Mouse (Mus musculus) gonadal fat pad, adult 2 months (tissue): Measurements from ENCODE around the gene A830005F24Rik. TPM values are rescaled to one million over a fixed set of nuclear protein-coding genes. Genes with fewer than 3 reads are reported as not detected.
"Not testable (repeated sequence)": the region's sequence is repeated elsewhere in the genome, so short reads cannot be mapped to it uniquely, and the experiment has no call there.

Source experiments
- DNase-seq: peaks from one replicate; pipeline ENCODE4 v3.0.0-alpha.2; 2012; ENCODE audit warnings: low read depth
- polyA plus RNA-seq: library from polyadenylated mRNA; depleted of rRNA; stranded (reverse); fragments of >200 nt; gene quantifications from 2 replicates; pipeline ENCODE4 v1.2.3, GENCODE M21; 2012; rRNA removed

The A830005F24Rik gene
- not detected in 2 replicates for polyA plus RNA-seq

- DNase-seq = no peak
Measured at GRCm38 (mm10) chr13:48513003-48513929, at the start of gene A830005F24Rik, which contains the start of gene Zfp169. TSS of gene A830005F24Rik (plus strand) at chr13:48513570. TSS of gene Zfp169 (minus strand) at chr13:48513451.

- no peak for DNase-seq
Measured at GRCm38 (mm10) chr13:48464170-48464569, 49.2 kb upstream of the A830005F24Rik start.

- no peak for DNase-seq
Measured at GRCm38 (mm10) chr13:48466186-48466585, 47.2 kb upstream of the A830005F24Rik start.

- DNase-seq = no peak
Measured at GRCm38 (mm10) chr13:48468656-48469180, 44.7 kb upstream of the A830005F24Rik start.

- no peak for DNase-seq
Measured at GRCm38 (mm10) chr13:48483606-48484005, 29.8 kb upstream of the A830005F24Rik start.

- DNase-seq = no peak
Measured at GRCm38 (mm10) chr13:48490396-48491182, 22.8 kb upstream of the A830005F24Rik start.

GRCm38 (mm10) chr13:48493183-48493582, 20.2 kb upstream of the A830005F24Rik start:
- DNase-seq = no peak

GRCm38 (mm10) chr13:48497693-48498221, 15.6 kb upstream of the A830005F24Rik start:
- DNase-seq = no peak

- no peak for DNase-seq
Measured at GRCm38 (mm10) chr13:48498676-48499075, 14.7 kb upstream of the A830005F24Rik start.

- no peak for DNase-seq
Measured at GRCm38 (mm10) chr13:48502422-48502821, 10.9 kb upstream of the A830005F24Rik start.

GRCm38 (mm10) chr13:48508661-48509060, 4.7 kb upstream of the A830005F24Rik start:
- DNase-seq = no peak

- DNase-seq = no peak
Measured at GRCm38 (mm10) chr13:48515861-48516260, 2.5 kb downstream of the A830005F24Rik start.

- DNase-seq = not testable (repeated sequence)
Measured at GRCm38 (mm10) chr13:48519122-48519521, 5.8 kb downstream of the A830005F24Rik start.

- no peak for DNase-seq
Measured at GRCm38 (mm10) chr13:48525745-48526144, 12.4 kb downstream of the A830005F24Rik start.

GRCm38 (mm10) chr13:48528123-48528871, 14.9 kb downstream of the A830005F24Rik start:
- no peak for DNase-seq

- DNase-seq = no peak
Measured at GRCm38 (mm10) chr13:48529028-48529427, 15.7 kb downstream of the A830005F24Rik start.

- DNase-seq = no peak
Measured at GRCm38 (mm10) chr13:48530685-48531084, 17.3 kb downstream of the A830005F24Rik start.

- no peak for DNase-seq
Measured at GRCm38 (mm10) chr13:48531448-48531847, 18.1 kb downstream of the A830005F24Rik start.

- no peak for DNase-seq
Measured at GRCm38 (mm10) chr13:48533441-48533840, 20.1 kb downstream of the A830005F24Rik start.

GRCm38 (mm10) chr13:48540488-48540887, 27.1 kb downstream of the A830005F24Rik start:
- DNase-seq = no peak

GRCm38 (mm10) chr13:48544391-48544790, 31.0 kb downstream of the A830005F24Rik start:
- DNase-seq = no peak
